Mouse (Mus musculus) hindbrain, postnatal 0 days (tissue): ENCODE measurements around the gene Copb1. TPM values are rescaled to one million over a fixed set of nuclear protein-coding genes. Genes with fewer than 3 reads are reported as not detected.

Source experiments
- ATAC-seq: fragments of 200-750 bp; cut with Nextera tagmentation; 2 replicates; pipeline ENCODE4 v1.8.0; 2017; ENCODE audit warnings: mild to moderate bottlenecking, moderate TSS enrichment, moderate library complexity
- DNase-seq: peaks from one replicate; pipeline ENCODE4 v3.0.0-alpha.2; 2015; ENCODE audit warnings: low spot score
- H3K27ac ChIP-seq: fragments of 300-500 bp; sonication (generic); 2 replicates; pipeline ENCODE4 v1.5.1; 2014; ENCODE audit warnings: mild to moderate bottlenecking
- H3K27me3 ChIP-seq: fragments of 300-500 bp; sonication (generic); 2 replicates; pipeline ENCODE4 v1.6.1; 2014; ENCODE audit warnings: low read length, mixed read lengths; ENCODE audit not compliant: insufficient read depth
- H3K36me3 ChIP-seq: fragments of 300-500 bp; sonication (generic); 2 replicates; pipeline ENCODE4 v1.6.1; 2014; ENCODE audit warnings: low read length, mixed read lengths; ENCODE audit not compliant: insufficient read depth
- H3K4me1 ChIP-seq: fragments of 300-500 bp; sonication (generic); 2 replicates; pipeline ENCODE4 v1.6.1; 2014; ENCODE audit warnings: antibody characterized with exemption, low read length, mixed read lengths; ENCODE audit not compliant: insufficient read depth
- H3K4me2 ChIP-seq: fragments of 300-500 bp; sonication (generic); 2 replicates; pipeline ENCODE4 v1.6.1; 2014; ENCODE audit warnings: low read depth, mild to moderate bottlenecking, low read length, moderate library complexity, mixed read lengths
- H3K4me3 ChIP-seq: fragments of 300-500 bp; sonication (generic); 2 replicates; pipeline ENCODE4 v1.5.1; 2014; ENCODE audit warnings: low read length
- H3K9ac ChIP-seq: fragments of 300-500 bp; sonication (generic); replicated peaks from 2 replicates; pipeline ENCODE4 v1.6.1; 2014; ENCODE audit warnings: mild to moderate bottlenecking, low read length, moderate library complexity, mixed read lengths
- H3K9me3 ChIP-seq: fragments of 300-500 bp; sonication (generic); 2 replicates; pipeline ENCODE4 v1.6.1; 2016; ENCODE audit warnings: low read length, mixed read lengths
- CTCF ChIP-seq: IDR thresholded peaks from 2 replicates; pipeline ENCODE4 v1.5.1; 2016; ENCODE audit warnings: antibody characterized with exemption, control low read depth, low read depth
- WGBS: fragments of 180-500 bp; shearing (Covaris S2); extraction: QIAGEN DNeasy Blood & Tissue Kit; methylation state at CpG from one replicate; pipeline ENCODE4 v1.1.7; 2014; 5-methylcytosine and 5-hydroxymethylcytosine counted together
- polyA plus RNA-seq: library from polyadenylated mRNA; unstranded; fragments of >200 nt; fragmentation: Nextera tagmentation; extraction: Ambion mirVana; gene quantifications from 2 replicates; pipeline ENCODE4 v1.2.1, GENCODE M21; 2015
- total RNA-seq: library from RNA; depleted of rRNA; stranded (reverse); fragments of >200 nt; gene quantifications from 2 replicates; pipeline ENCODE4 v1.2.3, GENCODE M21; 2014; rRNA removed

Gene Copb1
- total and polyA plus RNA-seq, 2 experiments from 2014 or later, result 44.8 to 66.3 TPM

GRCm38 (mm10) chr7:114171354-114172097 is 83.0 kb downstream of the Copb1 start:
- H3K27ac ChIP-seq, result no peak overlapping the region
- no peak overlapping the region for H3K4me2 ChIP-seq
- H3K27me3 ChIP-seq, result no peaks in the 10 kb centered on the region
- no peaks in the 10 kb centered on the region for H3K9me3 ChIP-seq
- TF ChIP-seq CTCF, result no peak
- H3K36me3 ChIP-seq, result no peaks in the 10 kb centered on the region
- H3K4me1 ChIP-seq, result no peaks in the 10 kb centered on the region
- 66% methylated on average over 8 of the region's 8 CpGs for WGBS
- no peak overlapping the region for H3K9ac ChIP-seq
- no peak overlapping the region for H3K4me3 ChIP-seq
- DNase-seq, result no peak
- ATAC-seq, result no peak

GRCm38 (mm10) chr7:114169996-114170395 is 84.5 kb downstream of the Copb1 start:
- Histone ChIP-seq H3K27me3 (no peaks in the 10 kb centered on the region), H3K27ac (no peak overlapping the region), H3K36me3 (no peaks in the 10 kb centered on the region), H3K4me1 (no peaks in the 10 kb centered on the region), H3K4me2 (no peak overlapping the region), H3K9ac (no peak overlapping the region), H3K9me3 (no peaks in the 10 kb centered on the region), H3K4me3 (no peak overlapping the region)
- WGBS, result 91% methylated on average over 4 of the region's 4 CpGs
- no peak for DNase-seq
- TF ChIP-seq CTCF, result no peak
- no peak for ATAC-seq

- H3K4me2 ChIP-seq, result no peak overlapping the region
- no peak for ATAC-seq
- H3K9me3 ChIP-seq, result no peaks in the 10 kb centered on the region
- no peak overlapping the region for H3K4me3 ChIP-seq
- 56% methylated on average over 2 of the region's 2 CpGs for WGBS
- H3K36me3 ChIP-seq, result no peaks in the 10 kb centered on the region
- no peaks in the 10 kb centered on the region for H3K4me1 ChIP-seq
- no peaks in the 10 kb centered on the region for H3K27me3 ChIP-seq
- no peak overlapping the region for H3K27ac ChIP-seq
- H3K9ac ChIP-seq, result no peak overlapping the region
- DNase-seq, result no peak
- TF ChIP-seq CTCF, result no peak
Observed at GRCm38 (mm10) chr7:114169381-114169780, 85.1 kb downstream of the Copb1 start.

Other genes starting within 250 kb of the Copb1 start
- gene Rras2, start 136.9 kb downstream of the Copb1 start, total RNA-seq, result 27.9 and 36.2 TPM in 2 replicates
- gene Rras2, start 136.9 kb downstream of the Copb1 start, polyA plus RNA-seq, result 16.0 and 17.6 TPM in 2 replicates
- gene Psma1, start 21.4 kb upstream of the Copb1 start, total RNA-seq, result 141 and 144 TPM in 2 replicates
- 331 and 342 TPM in 2 replicates for gene Psma1, start 21.4 kb upstream of the Copb1 start, polyA plus RNA-seq
- 12.1 and 18.3 TPM in 2 replicates for gene Pde3b, start 160.6 kb upstream of the Copb1 start, total RNA-seq
- 3.4 and 3.7 TPM in 2 replicates for gene Pde3b, start 160.6 kb upstream of the Copb1 start, polyA plus RNA-seq